Mouse (Mus musculus) lung, adult 18-20 months (tissue): ENCODE data around the gene Nae1.
A peak's percentile ranks its signal among the peaks of the same experiment; 100 is the strongest.

ENCODE experiments used
- DNase-seq, 2 experiments: peaks; one replicate each; pipeline ENCODE4 v3.0.0; 2022; ENCODE audit warnings: mixed read lengths in 2 of 2

Gene Nae1

GRCm38 (mm10) chr8:104517872-104518271 lies 16.6 kb downstream of the Nae1 start:
- DNase-seq = peak; percentile 86 to 87

- DNase-seq = no peak
Measured at GRCm38 (mm10) chr8:104510134-104510533, 24.3 kb downstream of the Nae1 start.

- DNase-seq = peak; percentile 31 to 62
Measured at GRCm38 (mm10) chr8:104509061-104510006, 25.1 kb downstream of the Nae1 start, which contains the start of gene Terb1. TSS of gene Terb1 (minus strand) at chr8:104509910.

- no peak for DNase-seq
Measured at GRCm38 (mm10) chr8:104479091-104479490, 55.3 kb downstream of the Nae1 start.

- DNase-seq = no peak
Measured at GRCm38 (mm10) chr8:104472465-104472864, 62.0 kb downstream of the Nae1 start.

GRCm38 (mm10) chr8:104467463-104467862 lies 67.0 kb downstream of the Nae1 start:
- no peak for DNase-seq
